Mouse (Mus musculus) lung, adult 2 months (tissue): Measurements from ENCODE around the gene Teddm2.

Experiments used
- CTCF ChIP-seq: fragments of 200-500 bp; IDR thresholded peaks from 2 replicates; pipeline ENCODE4 v1.5.1; 2011; ENCODE audit warnings: mild to moderate bottlenecking, low read length, control low read depth; ENCODE audit not compliant: insufficient read depth
- POLR2A ChIP-seq: fragments of 200-500 bp; IDR thresholded peaks from 2 replicates; pipeline ENCODE4 v1.6.1; 2011; ENCODE audit warnings: low read depth, mild to moderate bottlenecking, control low read depth, low read length, borderline replicate concordance; ENCODE audit errors: extremely low read depth

DNA sequence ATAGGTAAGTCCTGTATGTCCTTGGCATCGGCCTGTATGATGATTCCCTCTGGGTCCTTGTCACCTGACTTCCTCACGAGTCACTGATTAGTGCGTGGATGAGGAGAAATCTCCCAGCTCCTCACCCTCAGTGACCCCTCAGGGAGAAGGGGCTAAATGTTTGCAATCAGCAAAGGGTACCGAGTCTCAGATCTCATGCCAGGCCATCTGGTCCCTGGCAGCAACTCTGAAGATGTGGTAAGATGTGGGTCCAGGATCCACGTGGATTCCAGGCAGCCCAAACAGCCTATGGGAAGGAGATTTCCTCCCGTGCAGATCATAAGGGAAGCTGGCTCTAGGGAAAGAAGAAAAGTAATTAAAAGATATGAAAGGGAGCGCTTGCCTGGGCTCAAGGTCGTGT, 44.1 kb downstream of the Teddm2 start:
- no peak for TF ChIP-seq CTCF
- TF ChIP-seq POLR2A, result no peak
